Comparison of ENCODE assay signal across 14 mouse cellular contexts in the genomic region with DNA sequence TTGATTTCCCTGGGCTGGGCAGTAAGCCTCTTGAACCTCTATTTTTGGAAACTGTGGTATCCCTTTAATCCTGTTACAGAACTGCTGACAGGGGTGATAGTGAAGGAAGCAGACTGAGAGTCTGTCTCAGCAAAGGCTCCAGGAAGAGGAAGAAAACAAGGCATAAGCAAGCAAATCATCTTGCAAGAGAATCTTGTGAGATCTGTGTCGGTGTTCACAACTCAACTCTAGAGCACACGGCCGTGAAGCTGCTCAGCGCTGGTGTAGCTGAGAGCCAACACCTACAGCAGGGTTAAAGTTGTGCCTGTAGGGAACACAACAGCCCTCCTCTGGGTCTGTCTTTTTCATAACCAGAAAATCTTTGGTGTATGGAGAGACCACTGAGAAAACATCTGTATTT.
DNase-seq lines count a peak whose midpoint lies in the region; ATAC-seq and TF ChIP-seq lines count a peak whose summit lies in the region.
"Had no signal": no experiment of that assay in that cellular context is flagged by ENCODE, and none has a peak within 500 bp of the region (broad histone marks: within the 10 kb centered on the region; RNA-seq: fewer than 3 reads in every experiment).

No protein-coding gene starts in this region.

- no peak overlapping the region for H3K9ac ChIP-seq in stomach, embryonic 16.5 days (ENCODE audit: low read length)
- H3K9ac ChIP-seq in stomach, postnatal 0 days (ENCODE audit: low read length), result no peak overlapping the region
- peak overlapping the region; percentile 60; the same call in 1 of the 2 replicates for H3K9ac ChIP-seq in heart, embryonic 13.5 days
- H3K9ac ChIP-seq: embryonic facial prominence, embryonic 13.5 days had no signal

- H3K9me3 ChIP-seq in stomach, embryonic 16.5 days (replicated peaks; ENCODE audit: control insufficient read depth, low read length), result no peaks in the 10 kb centered on the region
- H3K9me3 ChIP-seq in stomach, postnatal 0 days (ENCODE audit: control insufficient read depth, low read length), result no peaks in the 10 kb centered on the region
- no peaks in the 10 kb centered on the region for H3K9me3 ChIP-seq in heart, embryonic 13.5 days
- H3K9me3 ChIP-seq: embryonic facial prominence, embryonic 13.5 days had no signal

- H3K27ac ChIP-seq in left cerebral cortex, adult 2 months, result peak overlapping the region; percentile 24; the same call in 1 of the 2 replicates
- H3K27ac ChIP-seq in stomach, embryonic 16.5 days (ENCODE audit: low read length), result peak overlapping the region; percentile 37; the same call in 1 of the 2 replicates
- no peak overlapping the region for H3K27ac ChIP-seq in stomach, postnatal 0 days (replicated peaks)
- peak overlapping the region; percentile 88 for H3K27ac ChIP-seq in heart, embryonic 13.5 days (replicated peaks)
- H3K27ac ChIP-seq: embryonic facial prominence, embryonic 13.5 days; kidney, postnatal 0 days had no signal

- TF ChIP-seq EP300 in stomach, postnatal 0 days (optimal IDR thresholded peaks at IDR 0.05), result no peak

- TF ChIP-seq CTCF in left cerebral cortex, adult 2 months (IDR thresholded peaks at IDR 0.05), result no peak
- no peak for TF ChIP-seq CTCF in stomach, postnatal 0 days (IDR thresholded peaks at IDR 0.05; ENCODE audit: low read depth)

- 75% methylated on average over 4 of the region's 4 CpGs for WGBS in stomach, embryonic 16.5 days
- whole genome bisulfite sequencing in stomach, postnatal 0 days, result 83% methylated on average over 4 of the region's 4 CpGs
- 18% methylated on average over 4 of the region's 4 CpGs for WGBS in heart, embryonic 13.5 days

- intact Hi-C loops in left cerebral cortex, adult 2 months (cut with DNase I), result no loop called here
- intact Hi-C loops in left cerebral cortex, postnatal 10 days (cut with DNase I), result no loop called here

- H3K4me1 ChIP-seq in stomach, embryonic 16.5 days (ENCODE audit: control insufficient read depth, insufficient read depth, low read length), result no peaks in the 10 kb centered on the region
- H3K4me1 ChIP-seq in stomach, postnatal 0 days (replicated peaks; ENCODE audit: control insufficient read depth, insufficient read depth), result no peaks in the 10 kb centered on the region
- peaks cover 21% of the 10 kb centered on the region for H3K4me1 ChIP-seq in heart, embryonic 13.5 days
- H3K4me1 ChIP-seq: embryonic facial prominence, embryonic 13.5 days had no signal

- DNase-seq in left cerebral cortex, adult 2 months (ENCODE audit: extremely low spot score in 1 of 2, low spot score in 2 of 2), result no peak
- DNase-seq in left cerebral cortex, postnatal 10 days (ENCODE audit: extremely low spot score in 1 of 2, low spot score in 2 of 2), result no peak
- DNase-seq in stomach, postnatal 0 days (ENCODE audit: low spot score), result no peak
- peak; percentile 52 for DNase-seq in skeletal muscle tissue, adult 2 months (ENCODE audit: low read depth, low spot score)
- DNase-seq in spleen, postnatal 10 days (ENCODE audit: low spot score in 2 of 2), result no peak
- no peak for DNase-seq in frontal cortex, postnatal 36 days (ENCODE audit: low spot score in 2 of 2)
- DNase-seq: cerebellum, postnatal 25 days; gastrocnemius, postnatal 36 days had no signal

- H3K27me3 ChIP-seq in stomach, embryonic 16.5 days (ENCODE audit: control insufficient read depth, insufficient read depth, low read length), result no peaks in the 10 kb centered on the region
- H3K27me3 ChIP-seq in stomach, postnatal 0 days (ENCODE audit: control insufficient read depth, insufficient read depth, low read length), result no peaks in the 10 kb centered on the region
- H3K27me3 ChIP-seq in heart, embryonic 13.5 days (replicated peaks), result no peaks in the 10 kb centered on the region
- H3K27me3 ChIP-seq: CH12.LX; embryonic facial prominence, embryonic 13.5 days had no signal

- no peak for ATAC-seq in stomach, embryonic 16.5 days (ENCODE audit: insufficient read depth, low FRiP score)
- no peak for ATAC-seq in stomach, postnatal 0 days (ENCODE audit: low FRiP score, low TSS enrichment)
- ATAC-seq in heart, embryonic 13.5 days (ENCODE audit: extremely low read depth, insufficient number of reproducible peaks, low FRiP score, low TSS enrichment), result no peak; the same call in 1 of the 2 replicates
- ATAC-seq: forebrain, embryonic 14.5 days had no signal

- no peaks in the 10 kb centered on the region for H3K36me3 ChIP-seq in stomach, embryonic 16.5 days (ENCODE audit: control insufficient read depth, insufficient read depth, low read length)
- no peaks in the 10 kb centered on the region for H3K36me3 ChIP-seq in stomach, postnatal 0 days (ENCODE audit: control insufficient read depth, insufficient read depth, low read length)
- peaks cover 5% of the 10 kb centered on the region; the same call in 1 of the 2 replicates for H3K36me3 ChIP-seq in heart, embryonic 13.5 days

- H3K4me3 ChIP-seq in left cerebral cortex, adult 2 months, result no peak overlapping the region
- no peak overlapping the region for H3K4me3 ChIP-seq in stomach, embryonic 16.5 days (replicated peaks; ENCODE audit: low read length)
- H3K4me3 ChIP-seq in stomach, postnatal 0 days (ENCODE audit: low read depth, low read length), result no peak overlapping the region
- no peak overlapping the region for H3K4me3 ChIP-seq in heart, embryonic 13.5 days
- H3K4me3 ChIP-seq: embryonic facial prominence, embryonic 13.5 days had no signal

- no peak overlapping the region for H3K4me2 ChIP-seq in stomach, embryonic 16.5 days (ENCODE audit: low read depth, low read length)
- H3K4me2 ChIP-seq in stomach, postnatal 0 days (replicated peaks; ENCODE audit: low read depth), result no peak overlapping the region
- H3K4me2 ChIP-seq in heart, embryonic 13.5 days, result peak overlapping the region; percentile 58
- H3K4me2 ChIP-seq: embryonic facial prominence, embryonic 13.5 days had no signal
